Mouse (Mus musculus) limb, embryonic 10.5 days (tissue): ENCODE data around the gene Ankrd33. TPM values are rescaled to one million over a fixed set of nuclear protein-coding genes. Genes with fewer than 3 reads are reported as not detected.

Experiments used
- DNase-seq: peaks from one replicate; pipeline ENCODE4 v3.0.0-alpha.2; 2017; ENCODE audit warnings: low spot score
- H3K27ac ChIP-seq: fragments of 300-500 bp; sonication (generic); 2 replicates; pipeline ENCODE4 v1.5.1; 2016; ENCODE audit warnings: mild to moderate bottlenecking
- H3K27me3 ChIP-seq: fragments of 300-500 bp; sonication (generic); 2 replicates; pipeline ENCODE4 v1.6.1; 2016; ENCODE audit warnings: low read depth, mild to moderate bottlenecking; ENCODE audit not compliant: poor library complexity, severe bottlenecking
- H3K36me3 ChIP-seq: fragments of 300-500 bp; sonication (generic); 2 replicates; pipeline ENCODE4 v1.6.1; 2016; ENCODE audit warnings: mild to moderate bottlenecking, moderate library complexity
- H3K4me1 ChIP-seq: fragments of 300-500 bp; sonication (generic); 2 replicates; pipeline ENCODE4 v1.6.1; 2016
- H3K4me3 ChIP-seq: fragments of 300-500 bp; sonication (generic); 2 replicates; pipeline ENCODE4 v1.5.1; 2016; ENCODE audit warnings: mild to moderate bottlenecking, moderate library complexity
- H3K9me3 ChIP-seq: fragments of 300-500 bp; sonication (generic); replicated peaks from 2 replicates; pipeline ENCODE4 v1.6.1; 2016; ENCODE audit warnings: mild to moderate bottlenecking
- WGBS: fragments of 180-500 bp; shearing (Covaris S2); methylation state at CpG from one replicate; pipeline ENCODE4 v1.1.7; 2016; 5-methylcytosine and 5-hydroxymethylcytosine counted together
- polyA plus RNA-seq: library from polyadenylated mRNA; unstranded; fragments of >200 nt; fragmentation: Nextera tagmentation; extraction: Ambion mirVana; gene quantifications from 2 replicates; pipeline ENCODE4 v1.2.1, GENCODE M21; 2016

Gene Ankrd33
- polyA plus RNA-seq, 1 experiment from 2014 or later = not detected

GRCm38 (mm10) chr15:101133993-101134704 lies 18.6 kb downstream of the Ankrd33 start:
- Histone ChIP-seq H3K36me3 (peaks cover 5% of the 10 kb centered on the region; the same call in 1 of the 2 replicates), H3K27ac (peak overlapping the region; percentile 77), H3K27me3 (peaks cover 35% of the 10 kb centered on the region), H3K4me1 (peaks cover 53% of the 10 kb centered on the region), H3K9me3 (no peaks in the 10 kb centered on the region), H3K4me3 (peak overlapping the region; percentile 9)
- WGBS = 26% methylated on average over 15 of the region's 15 CpGs
- no peak for DNase-seq

GRCm38 (mm10) chr15:101135405-101135804 lies 19.9 kb downstream of the Ankrd33 start:
- Histone ChIP-seq H3K36me3 (peaks cover 5% of the 10 kb centered on the region; the same call in 1 of the 2 replicates), H3K9me3 (no peaks in the 10 kb centered on the region), H3K27ac (peak overlapping the region; percentile 77; the same call in 1 of the 2 replicates), H3K4me3 (no peak overlapping the region), H3K4me1 (peaks cover 59% of the 10 kb centered on the region), H3K27me3 (peaks cover 26% of the 10 kb centered on the region)
- no peak for DNase-seq
- WGBS = 63% methylated on average over 8 of the region's 8 CpGs

- WGBS = 83% methylated on average over 11 of the region's 11 CpGs
- H3K4me1 ChIP-seq = peaks cover 60% of the 10 kb centered on the region
- H3K9me3 ChIP-seq = no peaks in the 10 kb centered on the region
- no peak overlapping the region for H3K4me3 ChIP-seq
- H3K27ac ChIP-seq = no peak overlapping the region
- H3K36me3 ChIP-seq = peaks cover 5% of the 10 kb centered on the region; the same call in 1 of the 2 replicates
- peaks cover 7% of the 10 kb centered on the region; the same call in 1 of the 2 replicates for H3K27me3 ChIP-seq
- no peak for DNase-seq
Measured at GRCm38 (mm10) chr15:101137455-101137854, 21.9 kb downstream of the Ankrd33 start.

- peaks cover 5% of the 10 kb centered on the region; the same call in 1 of the 2 replicates for H3K36me3 ChIP-seq
- H3K4me3 ChIP-seq = no peak overlapping the region
- 90% methylated on average over 3 of the region's 3 CpGs for WGBS
- no peaks in the 10 kb centered on the region for H3K9me3 ChIP-seq
- H3K27ac ChIP-seq = no peak overlapping the region
- DNase-seq = no peak
- peaks cover 3% of the 10 kb centered on the region; the same call in 1 of the 2 replicates for H3K27me3 ChIP-seq
- H3K4me1 ChIP-seq = peaks cover 60% of the 10 kb centered on the region
Measured at GRCm38 (mm10) chr15:101138675-101139074, 23.1 kb downstream of the Ankrd33 start.

GRCm38 (mm10) chr15:101139885-101140284 lies 24.3 kb downstream of the Ankrd33 start:
- no peak overlapping the region for H3K4me3 ChIP-seq
- no peaks in the 10 kb centered on the region for H3K9me3 ChIP-seq
- WGBS = 12% methylated on average over 12 of the region's 12 CpGs
- H3K27me3 ChIP-seq = peaks cover 3% of the 10 kb centered on the region; the same call in 1 of the 2 replicates
- H3K36me3 ChIP-seq = peaks cover 5% of the 10 kb centered on the region; the same call in 1 of the 2 replicates
- H3K27ac ChIP-seq = peak overlapping the region; percentile 74
- H3K4me1 ChIP-seq = peaks cover 61% of the 10 kb centered on the region
- DNase-seq = no peak

- Histone ChIP-seq H3K27ac (peak overlapping the region; percentile 74), H3K36me3 (peaks cover 5% of the 10 kb centered on the region; the same call in 1 of the 2 replicates), H3K4me1 (peaks cover 61% of the 10 kb centered on the region), H3K4me3 (no peak overlapping the region), H3K27me3 (peaks cover 3% of the 10 kb centered on the region; the same call in 1 of the 2 replicates), H3K9me3 (no peaks in the 10 kb centered on the region)
- 64% methylated on average over 6 of the region's 6 CpGs for WGBS
- no peak for DNase-seq
Measured at GRCm38 (mm10) chr15:101140587-101140986, 25.0 kb downstream of the Ankrd33 start.

- Histone ChIP-seq H3K9me3 (no peaks in the 10 kb centered on the region), H3K36me3 (peaks cover 5% of the 10 kb centered on the region; the same call in 1 of the 2 replicates), H3K4me1 (peaks cover 64% of the 10 kb centered on the region), H3K27ac (peak overlapping the region; percentile 74; the same call in 1 of the 2 replicates), H3K4me3 (no peak overlapping the region), H3K27me3 (peaks cover 3% of the 10 kb centered on the region; the same call in 1 of the 2 replicates)
- WGBS = 3% methylated on average over 14 of the region's 14 CpGs
- peak; percentile 86 for DNase-seq
Measured at GRCm38 (mm10) chr15:101141061-101141541, 25.5 kb downstream of the Ankrd33 start.

GRCm38 (mm10) chr15:101142672-101143071 lies 27.1 kb downstream of the Ankrd33 start:
- Histone ChIP-seq H3K4me3 (no peak overlapping the region), H3K27me3 (peaks cover 3% of the 10 kb centered on the region; the same call in 1 of the 2 replicates), H3K27ac (peak overlapping the region; percentile 73), H3K9me3 (no peaks in the 10 kb centered on the region), H3K4me1 (peaks cover 76% of the 10 kb centered on the region), H3K36me3 (no peaks in the 10 kb centered on the region)
- DNase-seq = no peak
- 44% methylated on average over 8 of the region's 8 CpGs for WGBS

- peak; percentile 68 for DNase-seq
- no peaks in the 10 kb centered on the region for H3K36me3 ChIP-seq
- peaks cover 84% of the 10 kb centered on the region for H3K4me1 ChIP-seq
- peak overlapping the region; percentile 29 for H3K4me3 ChIP-seq
- H3K27me3 ChIP-seq = peaks cover 3% of the 10 kb centered on the region; the same call in 1 of the 2 replicates
- H3K9me3 ChIP-seq = no peaks in the 10 kb centered on the region
- peak overlapping the region; percentile 73 for H3K27ac ChIP-seq
- 18% methylated on average over 8 of the region's 8 CpGs for WGBS
Measured at GRCm38 (mm10) chr15:101143494-101143893, 27.9 kb downstream of the Ankrd33 start.

GRCm38 (mm10) chr15:101144176-101144575 lies 28.6 kb downstream of the Ankrd33 start:
- no peaks in the 10 kb centered on the region for H3K36me3 ChIP-seq
- peaks cover 3% of the 10 kb centered on the region; the same call in 1 of the 2 replicates for H3K27me3 ChIP-seq
- no peak for DNase-seq
- WGBS = 78% methylated on average over 5 of the region's 5 CpGs
- H3K27ac ChIP-seq = peak overlapping the region; percentile 73
- H3K4me1 ChIP-seq = peaks cover 82% of the 10 kb centered on the region
- H3K4me3 ChIP-seq = no peak overlapping the region
- H3K9me3 ChIP-seq = no peaks in the 10 kb centered on the region

- Histone ChIP-seq H3K36me3 (no peaks in the 10 kb centered on the region), H3K4me3 (no peak overlapping the region), H3K9me3 (no peaks in the 10 kb centered on the region), H3K4me1 (peaks cover 76% of the 10 kb centered on the region), H3K27me3 (no peaks in the 10 kb centered on the region), H3K27ac (peak overlapping the region; percentile 73; the same call in 1 of the 2 replicates)
- DNase-seq = no peak
- WGBS = 85% methylated on average over 8 of the region's 8 CpGs
Measured at GRCm38 (mm10) chr15:101144779-101145178, 29.2 kb downstream of the Ankrd33 start.

GRCm38 (mm10) chr15:101145424-101146099 lies 30.0 kb downstream of the Ankrd33 start:
- WGBS = 11% methylated on average over 19 of the region's 19 CpGs
- Histone ChIP-seq H3K4me3 (peak overlapping the region; percentile 37), H3K27me3 (no peaks in the 10 kb centered on the region), H3K27ac (peak overlapping the region; percentile 85), H3K4me1 (peaks cover 68% of the 10 kb centered on the region), H3K36me3 (no peaks in the 10 kb centered on the region), H3K9me3 (no peaks in the 10 kb centered on the region)
- DNase-seq = peak; percentile 97
